Mouse (Mus musculus) lung, postnatal 0 days (tissue): ENCODE results near the gene Sp140.
"Not testable (repeated sequence)": the region's sequence is repeated elsewhere in the genome, so short reads cannot be mapped to it uniquely, and the experiment has no call there.

ENCODE experiments used
- CTCF ChIP-seq: IDR thresholded peaks from 2 replicates; pipeline ENCODE4 v1.5.1; 2016; ENCODE audit warnings: antibody characterized with exemption, mild to moderate bottlenecking
- EP300 ChIP-seq: IDR thresholded peaks from 2 replicates; pipeline ENCODE4 v1.6.1; 2016; ENCODE audit warnings: antibody characterized with exemption, mild to moderate bottlenecking, control low read depth

DNA sequence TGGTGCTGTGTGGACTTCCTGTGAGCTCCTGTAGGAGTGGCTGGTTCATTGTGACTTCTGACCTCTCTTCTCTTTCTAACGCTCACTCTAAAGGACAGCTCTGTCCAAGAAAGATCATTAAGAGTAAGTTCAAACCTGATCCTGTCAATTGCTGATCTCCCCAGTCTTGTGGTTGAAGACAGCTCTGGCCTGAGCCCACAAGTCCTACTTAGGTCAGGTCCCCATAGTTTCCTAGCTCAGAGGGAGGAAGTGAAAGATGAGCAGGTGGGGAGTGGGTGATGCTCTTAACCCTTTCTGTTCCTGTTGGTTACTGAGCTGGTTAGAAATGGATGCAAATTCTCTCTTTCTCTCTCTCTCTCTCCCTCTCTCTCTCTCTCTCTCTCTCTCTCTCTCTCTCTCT, 4.2 kb downstream of the Sp140 start:
- TF ChIP-seq CTCF, EP300: not testable (repeated sequence)
